Mouse (Mus musculus) adrenal gland, postnatal 4 days (tissue): ENCODE data around the gene Bad. TPM values are rescaled to one million over a fixed set of nuclear protein-coding genes. Genes with fewer than 3 reads are reported as not detected.

Source experiments
- DNase-seq, 2 experiments: peaks; one replicate each; pipeline ENCODE4 v3.0.0; 2021 to 2022; ENCODE audit warnings: low spot score in 2 of 2, mixed read lengths in 2 of 2
- total RNA-seq, 2 experiments: library from RNA; stranded (reverse); gene quantifications; 2 replicates each; pipeline ENCODE4 v1.2.3; 2021

Bad gene
- total RNA-seq, 2 experiments from 2014 or later, result 51.5 to 54.8 TPM

DNA sequence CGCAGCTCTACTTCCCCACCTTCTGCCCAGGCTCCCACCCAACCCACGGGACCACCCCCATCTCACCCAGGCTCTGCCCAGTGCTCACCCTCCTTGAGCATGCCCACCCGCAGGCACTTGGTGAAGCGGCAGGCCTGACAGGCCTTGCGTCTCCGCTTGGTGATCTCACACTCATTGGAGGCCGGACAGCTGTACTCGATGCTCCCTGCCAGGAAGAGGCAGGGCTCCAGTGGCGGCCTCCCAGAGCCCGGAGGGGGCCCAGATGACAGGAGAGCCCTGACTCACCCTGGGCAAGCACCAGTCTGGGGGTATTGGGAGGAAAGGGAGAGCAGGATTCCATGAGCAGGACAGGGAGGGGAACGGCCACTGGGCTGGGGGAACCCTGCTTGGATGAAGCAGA lies 27.7 kb upstream of the Bad start:
- DNase-seq, result no peak

DNA sequence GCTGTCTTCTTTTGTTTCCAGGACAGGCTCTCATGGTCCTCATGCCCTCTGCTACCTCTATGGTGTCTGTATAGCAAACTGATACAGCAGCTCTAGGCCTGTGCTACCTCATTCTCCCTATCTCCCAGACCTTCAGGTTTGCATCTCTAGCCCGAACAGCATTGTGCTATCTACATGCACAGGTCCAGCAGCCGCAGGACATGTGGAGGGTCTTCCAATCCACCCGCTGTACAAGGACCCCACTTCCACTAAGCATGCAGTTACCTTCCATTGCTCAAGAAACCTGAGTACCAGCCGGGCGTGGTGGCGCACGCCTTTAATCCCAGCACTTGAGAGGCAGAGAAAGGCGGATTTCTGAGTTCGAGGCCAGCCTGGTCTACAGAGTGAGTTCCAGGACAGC lies 27.1 kb upstream of the Bad start:
- no peak for DNase-seq

DNA sequence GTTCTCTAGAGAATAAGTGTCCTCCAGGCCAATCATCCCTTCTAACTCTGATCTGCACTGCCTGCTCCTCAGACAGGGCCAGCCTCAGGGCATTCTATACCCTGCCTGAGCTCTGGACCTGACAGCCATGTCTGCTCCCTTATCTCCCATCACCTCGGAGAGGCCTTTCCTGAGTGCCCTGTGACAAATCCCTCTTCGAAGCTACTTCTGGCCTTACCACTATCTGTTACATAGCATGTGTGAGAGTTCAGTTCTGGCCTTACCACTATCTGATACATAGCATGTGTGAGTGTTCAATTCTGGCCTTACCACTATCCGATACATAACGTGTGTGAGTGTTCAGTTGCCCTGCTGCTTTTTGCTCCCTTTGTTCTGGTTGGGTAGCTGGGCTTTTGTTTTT lies 26.4 kb upstream of the Bad start:
- no peak for DNase-seq

DNA sequence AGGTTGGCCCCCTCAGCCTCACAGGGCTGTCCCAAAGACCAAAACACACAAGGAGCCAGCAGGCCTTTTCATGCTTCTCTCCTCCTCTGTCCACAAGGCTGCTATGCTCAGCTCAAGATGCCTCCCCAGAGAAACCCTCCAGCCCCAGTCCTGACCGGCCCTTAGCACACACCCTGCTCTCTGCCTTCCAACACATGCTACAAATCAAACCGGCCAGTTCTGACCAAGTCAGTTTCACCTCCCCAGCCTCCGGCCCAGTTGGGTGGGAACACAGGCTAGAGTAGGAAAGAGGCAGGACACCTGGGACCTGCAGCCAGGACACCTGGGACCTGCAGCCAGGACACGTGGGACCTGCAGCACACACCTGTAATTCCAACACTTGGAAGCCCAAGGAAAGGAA lies 25.2 kb upstream of the Bad start:
- DNase-seq, result no peak

DNA sequence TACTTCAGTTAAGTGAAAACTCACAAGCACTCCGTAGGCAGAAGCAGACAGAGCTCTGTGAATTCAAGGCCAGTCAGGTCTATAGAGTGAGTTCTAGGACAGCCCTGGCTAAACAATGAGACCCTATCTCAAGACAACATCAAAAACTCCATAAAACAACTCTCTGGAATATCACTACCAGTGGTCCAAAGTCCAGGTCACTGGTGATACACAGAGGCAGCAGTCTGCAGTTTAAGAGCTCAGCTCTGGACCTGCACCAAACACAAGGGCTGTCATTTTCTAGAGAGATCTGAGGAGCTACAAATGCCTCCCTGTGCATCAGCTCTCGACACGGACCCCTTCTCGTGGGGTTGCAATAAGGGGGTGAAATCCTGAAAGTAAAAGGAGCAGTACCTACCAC lies 23.3 kb upstream of the Bad start:
- no peak for DNase-seq

GRCm38 (mm10) chr19:6919431-6919830 lies 22.2 kb upstream of the Bad start:
- DNase-seq, result no peak

GRCm38 (mm10) chr19:6919876-6920740 lies 21.6 kb upstream of the Bad start:
- DNase-seq, result no peak

GRCm38 (mm10) chr19:6920741-6921636 lies 20.7 kb upstream of the Bad start:
- no peak for DNase-seq

DNA sequence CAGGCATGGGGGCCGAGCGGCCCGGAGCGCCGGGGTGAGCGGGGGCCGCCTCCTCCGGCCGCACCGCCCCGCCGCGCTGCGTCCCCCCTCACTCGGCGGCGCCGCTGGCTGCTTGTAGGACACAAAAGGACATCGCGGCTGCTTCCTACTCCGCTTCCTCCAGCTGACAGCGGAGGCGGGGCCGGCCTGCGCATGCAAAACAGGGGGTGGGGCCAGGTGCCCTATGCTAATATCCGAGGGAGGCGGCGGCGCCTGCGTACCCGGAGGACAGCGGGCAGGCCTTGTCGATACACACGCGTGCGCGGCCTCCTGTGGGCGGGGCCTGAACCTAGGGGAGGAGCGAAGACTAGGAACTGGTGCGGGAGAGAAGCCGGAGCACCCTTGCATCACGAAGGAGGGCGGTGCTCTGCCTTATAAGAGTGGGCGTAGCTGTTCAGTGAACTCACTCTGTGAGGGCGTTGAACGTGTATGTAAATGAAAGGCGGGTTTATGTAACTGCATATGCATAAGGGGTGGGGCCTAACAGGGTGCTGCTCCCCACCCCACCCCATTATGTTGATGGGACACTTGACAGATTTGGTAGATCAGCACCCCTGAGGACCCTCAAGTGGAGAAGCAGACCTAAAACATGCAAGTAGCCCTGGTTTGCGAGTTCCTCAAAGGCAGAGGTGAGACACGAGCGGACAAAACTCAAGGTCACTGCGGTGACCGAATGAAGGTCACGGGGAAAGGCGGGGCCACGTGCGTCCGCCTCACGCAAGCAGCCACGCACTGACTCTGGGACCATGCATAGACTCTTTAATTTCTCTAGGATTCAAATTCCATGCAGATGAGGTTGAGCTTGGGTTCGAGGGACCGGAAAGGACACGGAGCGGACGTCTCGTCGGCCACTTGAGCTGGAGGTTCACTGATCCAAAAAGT lies 19.8 kb upstream of the Bad start, which contains the start of gene Esrra:
Esrra (minus strand) TSS at position 167 of the 921 bp plus-strand sequence.
- peak; percentile 96 to 100 for DNase-seq

DNA sequence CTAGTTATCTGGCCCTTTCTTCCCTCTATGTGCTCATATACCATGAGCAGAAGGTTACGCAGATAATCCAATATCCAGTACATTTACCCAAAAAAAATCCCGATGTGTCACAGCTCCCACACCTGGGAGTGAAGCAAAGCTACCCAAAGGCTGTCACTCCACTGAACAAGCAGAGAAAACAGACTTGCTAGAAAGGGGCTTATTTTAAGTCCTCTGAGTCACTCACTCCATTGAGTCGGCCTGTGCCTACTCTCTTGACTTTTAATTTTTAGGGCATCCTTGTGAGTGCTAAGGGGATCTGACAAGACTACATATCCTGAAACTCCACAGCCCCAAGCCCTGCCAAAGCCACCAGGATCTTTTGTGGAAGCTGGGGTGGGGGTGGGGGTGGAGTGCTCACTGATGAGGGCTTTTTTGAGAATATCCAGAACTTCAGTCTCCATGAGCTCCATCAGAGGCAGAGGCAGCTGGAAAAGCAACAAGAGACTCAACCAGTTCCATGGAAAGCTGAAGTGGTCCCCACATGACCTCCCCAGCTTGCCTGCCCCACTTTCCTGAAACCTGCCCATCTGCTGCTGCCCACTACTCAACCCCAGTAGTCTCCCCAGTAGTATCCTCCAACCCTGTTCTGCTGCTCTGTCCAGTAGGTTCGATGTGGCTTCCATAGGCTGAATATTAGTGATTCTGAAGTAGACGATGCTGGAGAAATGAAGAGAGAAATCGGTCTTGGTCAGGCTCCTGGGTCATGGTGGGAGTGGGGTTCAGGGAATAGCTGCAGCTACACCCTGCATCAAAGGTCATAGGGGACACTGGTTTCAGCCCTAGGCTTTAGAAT lies 18.5 kb upstream of the Bad start:
- DNase-seq, result no peak

DNA sequence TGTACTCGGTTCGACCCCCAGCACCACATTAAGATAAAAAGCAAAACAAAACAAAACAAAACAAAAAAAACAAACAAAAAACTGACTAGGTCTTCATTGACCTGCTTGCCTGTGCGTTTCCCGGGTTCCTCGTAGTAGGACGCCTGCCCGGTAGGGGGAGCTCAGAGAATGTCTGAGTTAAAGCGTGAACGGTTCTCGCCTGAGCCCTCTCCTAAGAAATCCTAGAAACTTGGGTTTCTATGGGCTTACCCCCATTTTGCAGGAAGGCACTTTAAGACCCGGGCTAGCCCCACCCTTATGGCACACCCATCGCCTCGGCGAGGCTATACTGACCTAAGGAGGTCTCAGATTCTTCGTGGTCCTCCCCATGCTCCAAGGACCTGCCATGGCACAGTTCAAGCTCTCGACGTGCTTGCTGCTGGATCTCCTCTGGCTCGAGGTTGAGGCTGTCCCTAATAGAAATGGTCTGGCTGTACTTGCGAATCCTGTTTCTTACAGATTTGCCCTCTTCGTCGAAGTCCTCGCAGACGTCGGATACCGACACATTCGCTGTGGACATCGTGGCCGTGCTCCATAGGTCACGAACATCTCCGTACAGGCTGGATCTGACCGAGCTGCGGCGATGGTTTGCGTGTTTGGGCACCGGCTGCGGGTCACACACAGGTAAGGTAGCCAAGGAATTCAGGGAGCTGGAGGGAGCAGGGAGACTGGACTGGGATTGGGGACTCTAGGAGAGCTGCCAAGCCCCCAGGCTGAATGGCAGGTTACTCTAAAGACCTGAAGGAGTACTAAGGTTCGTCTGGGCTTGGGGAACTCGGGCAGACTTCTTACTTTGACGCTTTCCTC lies 17.0 kb upstream of the Bad start:
- DNase-seq, result peak; percentile 67 to 82

DNA sequence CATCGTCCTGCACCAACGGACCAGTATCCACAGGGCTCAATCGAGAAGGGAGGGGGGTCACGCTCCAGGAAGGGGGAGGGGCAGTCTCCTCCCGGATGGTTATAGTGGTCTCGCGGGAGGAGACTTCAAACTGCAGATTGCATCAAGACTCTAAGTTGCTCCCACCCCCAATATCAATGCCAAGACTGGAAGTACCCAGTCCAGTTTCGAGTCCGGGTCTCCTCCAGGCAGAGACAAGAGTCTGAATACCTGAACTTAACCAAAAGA lies 16.4 kb upstream of the Bad start, which contains the start of gene Catsperz:
Catsperz (minus strand) TSS at position 74 of the 267 bp plus-strand sequence.
- DNase-seq, result no peak

GRCm38 (mm10) chr19:6925611-6926329 lies 15.9 kb upstream of the Bad start:
- no peak for DNase-seq

GRCm38 (mm10) chr19:6926559-6927255 lies 15.0 kb upstream of the Bad start:
- no peak for DNase-seq

GRCm38 (mm10) chr19:6928080-6928479 lies 13.6 kb upstream of the Bad start:
- no peak for DNase-seq

DNA sequence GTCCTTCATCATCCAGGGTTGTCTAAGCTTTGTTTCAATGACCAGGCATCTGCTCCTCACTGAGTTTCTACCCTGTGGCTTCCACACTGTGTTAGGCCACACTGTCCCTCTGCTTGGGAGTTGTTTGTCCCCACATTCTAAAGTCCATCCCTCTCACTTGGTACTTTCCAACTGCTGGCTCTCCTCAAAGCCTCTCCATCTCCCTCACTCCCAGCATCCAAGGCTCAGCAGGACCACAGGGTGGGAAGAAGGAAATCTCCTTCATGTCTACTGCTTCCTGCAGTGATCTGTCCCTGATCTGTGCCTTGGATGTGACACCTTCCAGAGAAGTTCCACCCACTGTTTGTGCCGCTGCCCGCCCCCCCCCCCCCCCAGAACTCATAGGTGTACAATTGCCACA lies 10.7 kb upstream of the Bad start:
- no peak for DNase-seq

- DNase-seq, result no peak
Observed at GRCm38 (mm10) chr19:6932018-6932417, 9.6 kb upstream of the Bad start.

DNA sequence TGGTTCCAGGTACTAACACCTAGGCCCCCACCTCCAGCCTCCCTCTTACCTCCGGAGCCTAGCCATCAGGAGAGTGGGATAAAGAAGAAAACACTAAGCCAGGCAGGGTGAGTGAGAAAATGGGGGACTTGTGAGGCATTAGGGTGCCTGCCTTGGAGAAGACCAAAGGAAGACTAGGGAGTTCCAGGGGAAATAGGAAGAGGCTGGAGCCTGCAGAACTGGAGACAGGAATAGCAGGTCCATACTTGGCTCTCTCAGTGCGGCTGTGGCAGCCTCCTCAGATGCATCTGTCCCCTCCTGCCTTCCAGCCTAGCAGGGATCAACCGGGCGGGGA lies 8.6 kb upstream of the Bad start:
- DNase-seq, result no peak
